Mouse (Mus musculus) spleen, postnatal 36 days (tissue): ENCODE results near the gene Ubtd1.

ENCODE experiments used
- DNase-seq, 2 experiments: peaks; one replicate each; pipeline ENCODE4 v3.0.0; 2022; ENCODE audit warnings: low spot score in 2 of 2, mixed read lengths in 1 of 2

The Ubtd1 gene

GRCm38 (mm10) chr19:42021681-42022541 is 40.3 kb downstream of the Ubtd1 start:
- DNase-seq, result no peak

DNA sequence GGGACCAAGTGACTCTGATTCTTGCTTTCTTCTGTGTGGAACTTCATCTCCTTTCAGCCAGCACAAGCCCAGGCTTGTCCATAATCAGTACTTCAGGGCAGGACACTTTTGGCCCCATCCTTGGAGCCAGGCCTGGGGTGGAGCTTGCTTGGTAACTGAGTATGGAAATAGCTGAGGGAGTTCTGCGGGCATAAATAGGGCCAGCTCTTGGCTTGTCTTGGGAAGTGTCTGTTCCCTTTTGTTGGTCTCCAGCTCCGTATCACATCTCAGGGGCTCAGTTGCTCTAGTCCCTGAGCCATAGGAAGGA is 40.9 kb downstream of the Ubtd1 start:
- DNase-seq, result no peak

DNA sequence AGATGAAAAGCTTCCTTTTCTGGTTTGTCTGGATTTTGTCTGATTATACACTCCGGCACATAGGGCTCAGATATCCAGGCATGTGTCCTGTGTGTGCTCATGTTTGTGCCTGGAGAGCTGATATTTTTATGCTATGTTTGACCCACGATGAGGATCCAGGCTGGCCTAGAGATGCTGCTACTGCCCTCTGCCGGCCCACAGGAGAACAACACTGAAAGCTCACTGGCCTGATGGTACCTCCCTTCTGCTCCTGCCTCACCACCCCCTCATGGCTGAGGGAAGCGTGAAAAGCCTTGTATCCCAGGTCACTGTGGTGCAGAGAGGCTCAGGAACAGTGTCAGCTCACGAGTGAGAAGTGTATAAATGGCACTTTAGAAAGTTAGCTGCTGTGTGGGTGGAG is 44.6 kb downstream of the Ubtd1 start:
- DNase-seq, result peak; percentile 50 to 58

DNA sequence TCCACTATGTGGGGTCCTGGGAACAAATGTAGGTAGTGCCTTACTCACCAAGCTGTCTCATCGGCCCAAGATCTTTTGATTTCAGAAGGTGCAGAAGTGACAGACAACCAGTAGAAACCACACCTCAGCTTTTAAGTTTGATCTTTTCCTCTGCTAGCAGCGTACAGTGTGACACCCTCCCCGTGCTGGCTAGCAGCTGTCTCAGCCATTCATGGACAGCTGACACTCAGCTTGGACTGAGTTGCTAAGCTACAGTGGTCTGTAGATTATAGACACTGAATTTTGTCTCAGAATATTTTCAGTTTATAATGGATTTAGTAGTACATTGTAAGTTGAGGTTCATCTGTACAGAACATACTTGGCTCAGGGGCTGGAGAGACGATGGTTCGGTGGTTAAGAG is 49.5 kb downstream of the Ubtd1 start:
- DNase-seq, result no peak

DNA sequence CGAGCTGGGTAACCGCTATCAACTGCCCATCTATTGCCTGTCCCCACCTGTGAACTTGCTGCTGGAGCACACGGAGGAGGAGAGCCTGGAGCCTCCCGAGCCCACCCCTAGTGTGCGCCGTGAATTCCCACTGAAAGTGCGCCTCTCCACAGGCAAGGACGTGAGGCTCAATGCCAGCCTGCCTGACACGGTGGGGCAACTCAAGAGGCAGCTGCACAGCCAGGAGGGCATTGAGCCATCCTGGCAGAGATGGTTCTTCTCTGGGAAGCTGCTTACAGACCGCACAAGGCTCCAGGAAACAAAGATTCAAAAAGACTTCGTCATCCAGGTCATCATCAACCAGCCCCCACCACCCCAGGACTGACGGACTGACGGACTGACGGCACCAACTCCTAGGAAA is 52.0 kb downstream of the Ubtd1 start:
- no peak for DNase-seq

- DNase-seq, result no peak
These were observed 52.7 kb downstream of the Ubtd1 start for GRCm38 (mm10) chr19:42034146-42034775.

DNA sequence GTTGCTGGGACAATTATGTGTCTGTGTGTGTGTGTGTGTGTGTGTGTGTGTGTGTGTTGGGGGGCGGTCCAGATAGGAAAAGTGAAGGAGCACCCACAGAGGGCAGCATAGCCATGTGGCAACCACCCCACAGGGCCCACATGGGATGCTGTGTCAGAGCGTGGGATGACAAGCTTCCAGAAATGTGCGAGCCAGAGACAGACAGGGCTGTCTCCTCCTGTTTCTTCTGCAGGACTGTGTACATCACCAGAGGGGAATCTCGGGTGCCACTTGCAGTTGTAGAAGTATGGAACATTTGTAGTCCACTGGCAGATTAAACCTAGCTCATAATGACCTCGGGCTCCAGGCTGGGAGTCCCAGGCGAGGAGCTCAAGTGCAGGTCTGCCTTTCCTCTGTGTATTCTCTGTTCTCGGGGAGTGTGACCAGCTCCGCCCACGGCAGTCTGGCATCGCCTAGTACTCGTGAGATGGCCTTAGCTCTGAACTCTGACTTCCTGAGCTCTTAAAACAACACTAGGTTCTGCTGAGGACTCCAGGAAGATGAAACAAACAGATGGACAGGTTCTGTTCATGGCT is 53.4 kb downstream of the Ubtd1 start:
- DNase-seq, result no peak

- DNase-seq, result peak; percentile 70 to 71
These were observed 54.1 kb downstream of the Ubtd1 start, which contains the start of gene Ankrd2 for GRCm38 (mm10) chr19:42035456-42036248. Gene Ankrd2 (plus strand): TSS chr19:42036000.

DNA sequence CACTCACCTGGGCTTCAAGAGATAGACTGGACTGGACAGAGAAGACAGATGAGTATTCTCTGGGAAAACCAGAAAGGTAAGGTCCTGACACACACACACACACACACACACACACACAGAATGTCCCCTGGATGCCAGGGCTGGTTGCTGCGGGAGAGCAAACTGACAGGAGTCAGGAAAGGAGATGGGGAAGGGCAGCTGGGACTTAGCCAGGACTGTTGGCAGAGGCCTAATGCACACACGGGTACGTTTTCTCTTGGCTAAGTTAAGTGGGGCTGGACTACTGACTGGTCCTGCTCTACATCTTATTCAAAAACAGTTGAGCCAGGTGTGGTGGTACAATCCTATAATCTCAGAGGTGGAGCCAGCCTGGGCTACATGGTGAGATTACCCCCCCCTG is 54.8 kb downstream of the Ubtd1 start:
- no peak for DNase-seq

GRCm38 (mm10) chr19:42037167-42037702 is 55.7 kb downstream of the Ubtd1 start:
- no peak for DNase-seq

DNA sequence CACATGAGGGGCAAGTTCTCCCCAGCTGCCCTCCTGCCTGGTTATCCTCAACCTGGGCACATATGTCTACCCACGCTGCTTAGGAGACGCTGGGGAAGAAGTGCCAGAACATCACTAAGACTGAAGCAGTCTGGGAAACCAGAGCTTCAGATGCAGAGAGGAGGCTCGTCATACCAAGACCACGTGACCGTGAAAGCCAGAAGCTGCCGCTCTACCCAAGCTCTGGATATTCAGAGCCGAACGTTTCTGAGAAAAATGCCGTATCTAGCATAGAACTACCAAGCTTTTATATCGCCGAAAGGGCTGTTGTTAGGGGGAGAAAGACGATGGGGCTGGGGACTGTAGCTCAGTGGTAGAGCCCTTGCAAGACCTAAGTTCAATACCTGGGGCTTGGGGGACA is 56.7 kb downstream of the Ubtd1 start:
- no peak for DNase-seq

DNA sequence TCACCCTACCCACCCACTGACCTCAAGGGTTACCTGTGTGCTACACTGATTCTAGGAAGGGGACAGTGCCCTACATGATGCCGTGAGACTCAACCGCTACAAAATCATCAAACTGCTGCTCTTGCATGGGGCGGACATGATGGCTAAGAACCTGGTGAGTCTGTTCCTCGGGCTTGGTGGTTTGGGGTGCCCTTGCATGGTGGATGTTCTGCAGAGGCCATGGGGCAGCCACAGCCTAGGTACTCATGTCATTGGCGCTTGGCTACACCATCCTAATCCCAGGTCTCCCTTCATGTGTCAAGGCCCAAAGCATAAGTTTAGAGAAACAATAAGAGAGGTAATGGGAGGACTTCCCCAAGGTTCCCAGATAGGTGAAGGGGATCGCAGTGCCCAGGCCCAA is 62.4 kb downstream of the Ubtd1 start:
- DNase-seq, result no peak

- peak; percentile 34 to 58 for DNase-seq
These were observed 63.9 kb downstream of the Ubtd1 start, which contains the start of gene Hoga1 for GRCm38 (mm10) chr19:42045269-42046102. Gene Hoga1 (plus strand): TSS chr19:42045610.

DNA sequence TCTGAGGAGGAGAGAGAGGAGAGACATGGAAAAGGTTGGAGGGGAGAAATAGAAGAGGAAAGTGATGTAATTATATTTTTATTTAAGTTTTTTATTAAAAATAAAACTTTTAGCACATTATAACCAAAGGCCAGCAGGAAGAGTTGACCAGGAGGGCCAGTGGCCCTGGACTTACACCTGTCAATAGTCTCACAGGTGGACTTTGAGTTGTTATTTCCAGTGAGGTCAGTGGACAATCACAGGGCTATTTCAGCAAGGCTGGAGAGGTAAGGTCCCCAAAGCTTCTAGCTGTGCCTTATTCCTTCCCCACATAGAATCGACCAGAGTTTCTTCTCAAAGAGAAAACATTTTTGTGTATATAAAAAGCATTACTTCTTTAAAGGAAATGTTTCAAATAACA is 68.7 kb downstream of the Ubtd1 start:
- no peak for DNase-seq

GRCm38 (mm10) chr19:42051351-42051750 is 69.8 kb downstream of the Ubtd1 start:
- no peak for DNase-seq

DNA sequence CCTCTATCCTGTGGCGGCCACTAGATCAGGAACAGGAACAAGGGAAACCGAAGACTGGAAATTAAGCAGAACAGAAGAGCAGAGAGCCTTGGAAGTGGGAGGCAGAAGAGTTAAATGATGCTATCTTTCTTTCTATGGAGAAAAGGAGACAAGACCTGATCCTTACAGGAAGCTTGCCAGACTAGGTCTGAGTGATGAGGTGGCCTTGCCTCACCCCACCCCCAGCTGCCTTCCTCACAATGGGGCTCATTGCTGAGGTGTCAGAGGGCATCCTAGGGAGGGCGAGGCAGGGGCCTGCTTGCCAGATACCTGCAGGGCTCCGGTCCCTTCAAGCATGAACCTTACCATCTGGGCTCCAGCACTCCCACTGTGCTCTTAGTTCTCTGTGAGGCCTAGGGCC is 70.4 kb downstream of the Ubtd1 start, which contains the start of gene 4933411K16Rik:
Gene 4933411K16Rik (plus strand): TSS at position 301 of the 400 bp plus-strand sequence.
- no peak for DNase-seq

GRCm38 (mm10) chr19:42054255-42054654 is 72.7 kb downstream of the Ubtd1 start:
- no peak for DNase-seq

DNA sequence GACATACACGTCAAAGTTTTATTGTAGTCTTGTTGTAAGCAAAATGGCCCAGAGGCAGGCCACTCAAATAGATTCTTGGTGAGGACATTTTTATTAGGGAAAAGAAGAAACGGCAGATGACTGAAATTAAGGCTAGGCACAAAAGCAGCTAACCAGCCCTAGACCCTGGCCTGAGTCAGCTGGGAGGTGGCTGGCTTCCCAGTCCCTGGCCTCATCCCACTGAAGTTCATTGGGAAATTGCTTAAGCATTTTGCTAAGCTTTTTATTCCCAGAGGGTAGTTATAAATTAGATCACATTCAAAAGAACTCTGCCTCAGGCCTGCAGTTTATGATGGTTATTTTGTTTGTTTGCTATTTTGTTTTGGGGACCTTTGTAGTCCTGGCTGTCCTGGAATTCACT is 74.3 kb downstream of the Ubtd1 start:
- no peak for DNase-seq

- DNase-seq, result no peak
These were observed 75.3 kb downstream of the Ubtd1 start for GRCm38 (mm10) chr19:42056719-42057409.

DNA sequence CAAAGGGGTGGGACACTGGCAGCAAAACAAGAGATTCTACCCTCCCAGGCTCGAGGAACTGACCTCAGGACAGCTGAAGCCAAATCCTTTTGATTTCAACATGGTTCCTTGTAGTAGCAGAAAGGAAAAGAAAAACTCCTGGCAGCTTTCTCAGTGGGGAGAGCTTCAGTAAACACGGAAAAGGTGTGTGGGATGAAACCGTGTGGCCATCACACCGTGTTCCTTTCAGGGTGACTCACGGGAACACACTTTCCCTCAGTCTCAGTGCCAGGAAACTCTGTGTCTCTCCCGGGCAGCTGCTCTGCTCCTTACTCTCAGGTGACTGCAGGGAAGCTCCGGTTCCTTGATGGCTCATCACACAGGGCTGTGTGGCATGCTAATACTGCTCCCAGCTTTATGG is 76.9 kb downstream of the Ubtd1 start:
- DNase-seq, result no peak
